Mouse (Mus musculus) kidney, embryonic 15.5 days (tissue): Measurements from ENCODE around the gene Tmem219. TPM values are rescaled to one million over a fixed set of nuclear protein-coding genes. Genes with fewer than 3 reads are reported as not detected.

Experiments
- polyA plus RNA-seq: library from polyadenylated mRNA; unstranded; fragments of >200 nt; fragmentation: Nextera tagmentation; extraction: Ambion mirVana; gene quantifications from 2 replicates; pipeline ENCODE4 v1.2.1, GENCODE M21; 2015

Gene Tmem219
- polyA plus RNA-seq, 1 experiment from 2014 or later = 31.6 TPM

Other genes starting within 250 kb of the Tmem219 start
- 6.2 and 8.3 TPM in 2 replicates for gene Sult1a1, start 246.5 kb downstream of the Tmem219 start, polyA plus RNA-seq
- 144 and 146 TPM in 2 replicates for gene Bola2, start 227.5 kb downstream of the Tmem219 start, polyA plus RNA-seq
- gene Slx1b, start 227.1 kb downstream of the Tmem219 start, polyA plus RNA-seq = 12.9 and 13.1 TPM in 2 replicates
- gene Coro1a, start 215.1 kb downstream of the Tmem219 start, polyA plus RNA-seq = 17.9 and 24.3 TPM in 2 replicates
- 63.8 and 73.2 TPM in 2 replicates for gene Mapk3, start 163.3 kb downstream of the Tmem219 start, polyA plus RNA-seq
- gene Gdpd3, start 156.6 kb downstream of the Tmem219 start, polyA plus RNA-seq = 1.8 and 1.9 TPM in 2 replicates
- gene Ypel3, start 146.0 kb downstream of the Tmem219 start, polyA plus RNA-seq = 81.5 and 82.2 TPM in 2 replicates
- gene Tbx6, start 141.4 kb downstream of the Tmem219 start, polyA plus RNA-seq = 0.37 and 0.51 TPM in 2 replicates
- gene Ppp4c, start 130.4 kb downstream of the Tmem219 start, polyA plus RNA-seq = 257 and 272 TPM in 2 replicates
- gene Fam57b, start 125.2 kb downstream of the Tmem219 start, polyA plus RNA-seq = 0.52 and 0.54 TPM in 2 replicates
- not detected in 2 replicates for gene 4930451I11Rik, start 91.3 kb downstream of the Tmem219 start, polyA plus RNA-seq
- 6.6 and 11.4 TPM in 2 replicates for gene Doc2a, start 75.5 kb downstream of the Tmem219 start, polyA plus RNA-seq
- gene Hirip3, start 60.9 kb downstream of the Tmem219 start, polyA plus RNA-seq = 36.8 and 40.1 TPM in 2 replicates
- 88.9 and 91.0 TPM in 2 replicates for gene Ino80e, start 60.5 kb downstream of the Tmem219 start, polyA plus RNA-seq
- 45.8 and 54.2 TPM in 2 replicates for gene Taok2, start 38.2 kb downstream of the Tmem219 start, polyA plus RNA-seq
- gene Kctd13, start 6.0 kb upstream of the Tmem219 start, polyA plus RNA-seq = 15.5 and 17.0 TPM in 2 replicates
- 0.21 TPM in 1 of 2 replicates, not detected in the other for gene Asphd1, start 26.7 kb upstream of the Tmem219 start, polyA plus RNA-seq
- 1.3 and 2.5 TPM in 2 replicates for gene Sez6l2, start 27.6 kb upstream of the Tmem219 start, polyA plus RNA-seq
- 106 and 115 TPM in 2 replicates for gene Cdipt, start 53.0 kb upstream of the Tmem219 start, polyA plus RNA-seq
- gene Cdiptos, start 53.2 kb upstream of the Tmem219 start, polyA plus RNA-seq = 1.4 and 1.5 TPM in 2 replicates
- 15.3 and 16.8 TPM in 2 replicates for gene Mvp, start 91.7 kb upstream of the Tmem219 start, polyA plus RNA-seq
- 0.45 TPM in 1 of 2 replicates, not detected in the other for gene Pagr1b, start 93.6 kb upstream of the Tmem219 start, polyA plus RNA-seq
- gene Pagr1a, start 94.4 kb upstream of the Tmem219 start, polyA plus RNA-seq = 44.8 and 59.5 TPM in 2 replicates
- gene Gm42742, start 98.2 kb upstream of the Tmem219 start, polyA plus RNA-seq = 52.6 and 61.2 TPM in 2 replicates
- gene Prrt2, start 98.3 kb upstream of the Tmem219 start, polyA plus RNA-seq = 5.4 and 7.2 TPM in 2 replicates
- gene Maz, start 104.1 kb upstream of the Tmem219 start, polyA plus RNA-seq = 64.4 and 65.8 TPM in 2 replicates
- 136 and 141 TPM in 2 replicates for gene Kif22, start 119.6 kb upstream of the Tmem219 start, polyA plus RNA-seq
- not detected in 2 replicates for gene Zg16, start 164.4 kb upstream of the Tmem219 start, polyA plus RNA-seq
- 3.3 and 3.8 TPM in 2 replicates for gene AI467606, start 168.4 kb upstream of the Tmem219 start, polyA plus RNA-seq
- 16.7 and 19.0 TPM in 2 replicates for gene Qprt, start 199.3 kb upstream of the Tmem219 start, polyA plus RNA-seq
- gene Spn, start 214.9 kb upstream of the Tmem219 start, polyA plus RNA-seq = 0.32 and 0.37 TPM in 2 replicates